Mouse (Mus musculus): ENCODE data around the gene Klf9.

GRCm38 (mm10) chr19:23134441-23135301 lies 6.4 kb upstream of the Klf9 start:
- TF ChIP-seq CTCF (IDR thresholded peaks at IDR 0.05; ENCODE audit: control insufficient read depth, insufficient read depth, low read length) (no peak), POLR2A (IDR thresholded peaks at IDR 0.05; ENCODE audit: borderline replicate concordance, control insufficient read depth, low read depth, low read length) (peak; percentile 69; the same call in 1 of the 2 replicates)

Measured in bone marrow, adult 2 months (tissue).